Mouse (Mus musculus) C2C12 (cell line): ENCODE results near the gene Fcnb.

Source experiments
- CEBPB ChIP-seq: IDR thresholded peaks from one replicate; pipeline ENCODE4 v1.6.1; 2011; ENCODE audit warnings: low read depth, mild to moderate bottlenecking, control low read depth, moderate library complexity
- CTCF ChIP-seq: IDR thresholded peaks from one replicate; pipeline ENCODE4 v1.5.1; 2011; ENCODE audit not compliant: control insufficient read depth, insufficient read depth, insufficient read length
- MAX ChIP-seq: IDR thresholded peaks from one replicate; pipeline ENCODE4 v1.6.1; 2011; ENCODE audit warnings: mild to moderate bottlenecking, control low read depth
- MYOD1 ChIP-seq: IDR thresholded peaks from one replicate; pipeline ENCODE4 v1.6.1; 2011; ENCODE audit warnings: low read depth; ENCODE audit not compliant: control insufficient read depth, insufficient read length
- MYOG ChIP-seq: IDR thresholded peaks from one replicate; pipeline ENCODE4 v1.6.1; 2011; ENCODE audit not compliant: control insufficient read depth, insufficient read length; ENCODE audit errors: extremely low read depth
- USF1 ChIP-seq: IDR thresholded peaks from one replicate; pipeline ENCODE4 v1.6.1; 2011; ENCODE audit warnings: low read depth, mild to moderate bottlenecking, control low read depth, moderate library complexity

GRCm38 (mm10) chr2:28064339-28065080 is 20.2 kb downstream of the Fcnb start:
- TF ChIP-seq CEBPB (no peak), CTCF (no peak), MAX (no peak), MYOG (no peak), USF1 (no peak), MYOD1 (no peak)
